Mouse (Mus musculus) brain, embryonic 14.5 days (tissue): ENCODE measurements at regions not wholly inside any gene's neighbourhood (a gene's known extent, or its start where the extent isn't known, plus 50 kb on each side); places are given as distances from the start of the nearest gene placed in this dataset.

Source experiments
- CTCF ChIP-seq: fragments of 200-500 bp; IDR thresholded peaks from 2 replicates; pipeline ENCODE4 v1.5.1; 2012; ENCODE audit warnings: inconsistent platforms, mild to moderate bottlenecking, moderate library complexity, borderline replicate concordance; ENCODE audit not compliant: insufficient read depth, insufficient read length; ENCODE audit errors: extremely low read depth
- POLR2A ChIP-seq: fragments of 200-500 bp; IDR thresholded peaks from 2 replicates; pipeline ENCODE4 v1.6.1; 2012; ENCODE audit warnings: mild to moderate bottlenecking, inconsistent platforms, borderline replicate concordance; ENCODE audit not compliant: poor library complexity, insufficient read depth, insufficient read length, severe bottlenecking; ENCODE audit errors: extremely low read depth

DNA sequence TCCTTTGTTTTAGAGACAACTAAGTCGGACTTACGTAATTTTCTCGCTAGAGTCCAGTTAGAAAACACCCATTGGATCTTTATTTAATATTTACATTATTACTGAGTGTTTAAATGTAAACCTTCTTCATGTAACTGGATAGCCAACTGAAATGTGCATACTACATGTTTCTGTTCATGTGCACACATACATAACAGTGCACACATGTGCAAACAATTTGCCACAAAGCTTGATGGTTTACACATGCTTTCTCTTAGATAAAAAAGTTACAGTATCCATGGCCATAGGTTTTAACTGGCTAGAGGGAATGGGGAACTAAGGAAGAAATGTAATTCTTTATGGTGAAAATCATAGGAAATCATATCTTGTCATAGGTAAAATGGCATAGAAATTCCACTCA, 596.2 kb downstream of the Gm10283 start:
- no peak for TF ChIP-seq POLR2A
- TF ChIP-seq CTCF = no peak
